Mouse (Mus musculus): ENCODE measurements at regions not wholly inside any gene's neighbourhood (a gene's known extent, or its start where the extent isn't known, plus 50 kb on each side); places are given as distances from the start of the nearest gene placed in this dataset.

- Histone ChIP-seq H3K4me1 (ENCODE audit: control insufficient read depth, insufficient read depth, low read length) (no peaks in the 10 kb centered on the region), H3K27ac (ENCODE audit: control insufficient read depth, insufficient read depth, low read depth, low read length, poor library complexity) (no peak overlapping the region), H3K4me3 (replicated peaks; ENCODE audit: control insufficient read depth, low read depth, low read length) (no peak overlapping the region)
- WGBS = 88% methylated on average over 3 of the region's 3 CpGs
- TF ChIP-seq POLR2A (IDR thresholded peaks at IDR 0.05; ENCODE audit: borderline replicate concordance, control insufficient read depth, low read depth, low read length) = no peak
- TF ChIP-seq CTCF (IDR thresholded peaks at IDR 0.05; ENCODE audit: control insufficient read depth, insufficient read depth, low read length) = no peak
These were observed 1843.9 kb upstream of the Lrrc6 start for GRCm38 (mm10) chr15:68344652-68345051.

- 86% methylated on average over 1 of the region's 1 CpGs for WGBS
- TF ChIP-seq CTCF (IDR thresholded peaks at IDR 0.05; ENCODE audit: control insufficient read depth, insufficient read depth, low read length) (no peak), POLR2A (IDR thresholded peaks at IDR 0.05; ENCODE audit: borderline replicate concordance, control insufficient read depth, low read depth, low read length) (no peak)
- no peaks in the 10 kb centered on the region for H3K4me1 ChIP-seq (ENCODE audit: control insufficient read depth, insufficient read depth, low read length)
- no peak overlapping the region for H3K27ac ChIP-seq (ENCODE audit: control insufficient read depth, insufficient read depth, low read depth, low read length, poor library complexity)
- no peak overlapping the region for H3K4me3 ChIP-seq (replicated peaks; ENCODE audit: control insufficient read depth, low read depth, low read length)
These were observed 1841.8 kb upstream of the Lrrc6 start for GRCm38 (mm10) chr15:68342542-68342941.

GRCm38 (mm10) chr15:68341056-68341455 is 1840.3 kb upstream of the Lrrc6 start:
- 83% methylated on average over 5 of the region's 5 CpGs for WGBS
- Histone ChIP-seq H3K4me3 (replicated peaks; ENCODE audit: control insufficient read depth, low read depth, low read length) (no peak overlapping the region), H3K4me1 (ENCODE audit: control insufficient read depth, insufficient read depth, low read length) (no peaks in the 10 kb centered on the region), H3K27ac (ENCODE audit: control insufficient read depth, insufficient read depth, low read depth, low read length, poor library complexity) (no peak overlapping the region)
- TF ChIP-seq POLR2A (IDR thresholded peaks at IDR 0.05; ENCODE audit: borderline replicate concordance, control insufficient read depth, low read depth, low read length) = no peak
- no peak for TF ChIP-seq CTCF (IDR thresholded peaks at IDR 0.05; ENCODE audit: control insufficient read depth, insufficient read depth, low read length)

DNA sequence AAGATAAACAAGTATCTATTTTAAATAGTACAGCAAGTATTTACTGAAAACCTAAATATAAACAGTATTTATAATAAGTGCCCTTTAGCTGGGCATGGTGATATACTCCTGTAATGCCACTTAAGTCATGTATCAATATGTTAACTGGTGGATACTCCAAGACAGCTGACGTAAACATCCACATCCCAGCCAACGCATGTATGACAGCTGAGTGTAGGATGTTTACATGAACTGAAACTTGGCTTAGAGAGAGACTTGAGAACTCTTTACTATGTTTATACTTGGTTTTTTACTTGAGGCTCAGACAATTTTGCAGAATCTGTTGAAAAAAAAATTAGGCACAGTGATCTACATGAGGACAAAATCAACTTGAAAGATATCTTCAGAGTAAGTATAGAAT is 1836.6 kb upstream of the Lrrc6 start:
- WGBS = 93% methylated on average over 2 of the region's 2 CpGs

GRCm38 (mm10) chr15:68335837-68336236 is 1835.1 kb upstream of the Lrrc6 start:
- H3K27ac ChIP-seq (ENCODE audit: control insufficient read depth, insufficient read depth, low read depth, low read length, poor library complexity) = no peak overlapping the region
- H3K4me1 ChIP-seq (ENCODE audit: control insufficient read depth, insufficient read depth, low read length) = no peaks in the 10 kb centered on the region
- H3K4me3 ChIP-seq (replicated peaks; ENCODE audit: control insufficient read depth, low read depth, low read length) = no peak overlapping the region
- TF ChIP-seq CTCF (IDR thresholded peaks at IDR 0.05; ENCODE audit: control insufficient read depth, insufficient read depth, low read length) (no peak), POLR2A (IDR thresholded peaks at IDR 0.05; ENCODE audit: borderline replicate concordance, control insufficient read depth, low read depth, low read length) (no peak)

More for the DNA sequence above, 1836.6 kb upstream of the Lrrc6 start:
- no peak overlapping the region for H3K4me3 ChIP-seq (replicated peaks; ENCODE audit: control insufficient read depth, low read depth, low read length)
- H3K27ac ChIP-seq (ENCODE audit: control insufficient read depth, insufficient read depth, low read depth, low read length, poor library complexity) = no peak overlapping the region
- TF ChIP-seq CTCF (IDR thresholded peaks at IDR 0.05; ENCODE audit: control insufficient read depth, insufficient read depth, low read length) = no peak
- no peak for TF ChIP-seq POLR2A (IDR thresholded peaks at IDR 0.05; ENCODE audit: borderline replicate concordance, control insufficient read depth, low read depth, low read length)
- no peaks in the 10 kb centered on the region for H3K4me1 ChIP-seq (ENCODE audit: control insufficient read depth, insufficient read depth, low read length)

GRCm38 (mm10) chr15:68316116-68316515 is 1815.4 kb upstream of the Lrrc6 start:
- WGBS = 74% methylated on average over 1 of the region's 1 CpGs
- TF ChIP-seq CTCF (IDR thresholded peaks at IDR 0.05; ENCODE audit: control insufficient read depth, insufficient read depth, low read length) (no peak), POLR2A (IDR thresholded peaks at IDR 0.05; ENCODE audit: borderline replicate concordance, control insufficient read depth, low read depth, low read length) (no peak)
- no peak overlapping the region for H3K4me3 ChIP-seq (replicated peaks; ENCODE audit: control insufficient read depth, low read depth, low read length)
- no peaks in the 10 kb centered on the region for H3K4me1 ChIP-seq (ENCODE audit: control insufficient read depth, insufficient read depth, low read length)
- H3K27ac ChIP-seq (ENCODE audit: control insufficient read depth, insufficient read depth, low read depth, low read length, poor library complexity) = no peak overlapping the region

Data from bone marrow, adult 2 months (tissue).